Mouse (Mus musculus): ENCODE results near the gene Hdgf. TPM values are rescaled to one million over a fixed set of nuclear protein-coding genes. Genes with fewer than 3 reads are reported as not detected.

Gene Hdgf
- polyA plus RNA-seq, 1 experiment from 2014 or later = 186 TPM

- Histone ChIP-seq H3K9me3 (ENCODE audit: low read length) (no peaks in the 10 kb centered on the region), H3K27ac (ENCODE audit: low read length) (no peak overlapping the region), H3K4me3 (ENCODE audit: low read depth, low read length) (no peak overlapping the region), H3K4me2 (replicated peaks; ENCODE audit: low read depth, low read length) (no peak overlapping the region), H3K36me3 (ENCODE audit: insufficient read depth, low read length) (no peaks in the 10 kb centered on the region), H3K9ac (replicated peaks; ENCODE audit: low read depth) (no peak overlapping the region), H3K27me3 (replicated peaks; ENCODE audit: insufficient read depth, low read length) (no peaks in the 10 kb centered on the region), H3K4me1 (ENCODE audit: insufficient read depth, low read depth, low read length) (no peaks in the 10 kb centered on the region; the same call in 1 of the 2 replicates)
- DNase-seq (ENCODE audit: low spot score) = no peak
- TF ChIP-seq CTCF (IDR thresholded peaks at IDR 0.05) (no peak), EP300 (IDR thresholded peaks at IDR 0.05) (no peak)
- WGBS = 73% methylated on average over 7 of the region's 7 CpGs
- no peak for ATAC-seq
These were observed 53.2 kb downstream of the Hdgf start for GRCm38 (mm10) chr3:87959371-87959770.

- peak overlapping the region; percentile 51; the same call in 1 of the 2 replicates for H3K27ac ChIP-seq (ENCODE audit: low read length)
- DNase-seq (ENCODE audit: low spot score) (no peak), ATAC-seq (no peak)
- H3K4me3 ChIP-seq (ENCODE audit: low read depth, low read length) = peak overlapping the region; percentile 49
- TF ChIP-seq CTCF (IDR thresholded peaks at IDR 0.05) (no peak), EP300 (IDR thresholded peaks at IDR 0.05) (no peak)
- no peaks in the 10 kb centered on the region; the same call in 1 of the 2 replicates for H3K4me1 ChIP-seq (ENCODE audit: insufficient read depth, low read depth, low read length)
- H3K9me3 ChIP-seq (ENCODE audit: low read length) = no peaks in the 10 kb centered on the region
- H3K4me2 ChIP-seq (replicated peaks; ENCODE audit: low read depth, low read length) = peak overlapping the region; percentile 92
- peak overlapping the region; percentile 32; the same call in 1 of the 2 replicates for H3K9ac ChIP-seq (replicated peaks; ENCODE audit: low read depth)
- no peaks in the 10 kb centered on the region for H3K36me3 ChIP-seq (ENCODE audit: insufficient read depth, low read length)
- WGBS = 6% methylated on average over 10 of the region's 10 CpGs
- H3K27me3 ChIP-seq (replicated peaks; ENCODE audit: insufficient read depth, low read length) = no peaks in the 10 kb centered on the region
These were observed 54.1 kb downstream of the Hdgf start for GRCm38 (mm10) chr3:87960191-87960585.

GRCm38 (mm10) chr3:87960586-87961191, 54.6 kb downstream of the Hdgf start:
- 2% methylated on average over 27 of the region's 27 CpGs for WGBS
- no peaks in the 10 kb centered on the region for H3K9me3 ChIP-seq (ENCODE audit: low read length)
- peak overlapping the region; percentile 92 for H3K4me2 ChIP-seq (replicated peaks; ENCODE audit: low read depth, low read length)
- ATAC-seq = peak; percentile 98
- H3K27me3 ChIP-seq (replicated peaks; ENCODE audit: insufficient read depth, low read length) = no peaks in the 10 kb centered on the region
- no peaks in the 10 kb centered on the region; the same call in 1 of the 2 replicates for H3K4me1 ChIP-seq (ENCODE audit: insufficient read depth, low read depth, low read length)
- H3K4me3 ChIP-seq (ENCODE audit: low read depth, low read length) = peak overlapping the region; percentile 49
- H3K36me3 ChIP-seq (ENCODE audit: insufficient read depth, low read length) = no peaks in the 10 kb centered on the region
- H3K27ac ChIP-seq (ENCODE audit: low read length) = peak overlapping the region; percentile 51; the same call in 1 of the 2 replicates
- TF ChIP-seq CTCF (IDR thresholded peaks at IDR 0.05) = peak; percentile 98
- no peak for TF ChIP-seq EP300 (IDR thresholded peaks at IDR 0.05)
- peak overlapping the region; percentile 32; the same call in 1 of the 2 replicates for H3K9ac ChIP-seq (replicated peaks; ENCODE audit: low read depth)
- peak; percentile 98 for DNase-seq (ENCODE audit: low spot score)

Other genes starting within 250 kb of the Hdgf start
- 8.9 and 9.3 TPM in 2 replicates for gene Lrrc71, start 157.7 kb upstream of the Hdgf start, polyA plus RNA-seq (2015; fragmentation: Nextera tagmentation; extraction: Ambion mirVana)
- gene Ntrk1, start 111.2 kb upstream of the Hdgf start, polyA plus RNA-seq (2015; fragmentation: Nextera tagmentation; extraction: Ambion mirVana) = 4.1 and 4.2 TPM in 2 replicates
- gene Insrr, start 109.4 kb upstream of the Hdgf start, polyA plus RNA-seq (2015; fragmentation: Nextera tagmentation; extraction: Ambion mirVana) = 0.02 and 0.12 TPM in 2 replicates
- gene Pear1, start 82.0 kb upstream of the Hdgf start, polyA plus RNA-seq (2015; fragmentation: Nextera tagmentation; extraction: Ambion mirVana) = 20.8 and 21.4 TPM in 2 replicates
- gene Sh2d2a, start 59.6 kb upstream of the Hdgf start, polyA plus RNA-seq (2015; fragmentation: Nextera tagmentation; extraction: Ambion mirVana) = 0.25 and 0.29 TPM in 2 replicates
- gene Prcc, start 20.7 kb upstream of the Hdgf start, polyA plus RNA-seq (2015; fragmentation: Nextera tagmentation; extraction: Ambion mirVana) = 9.7 and 9.8 TPM in 2 replicates
- 61.6 and 66.6 TPM in 2 replicates for gene Mrpl24, start 13.2 kb downstream of the Hdgf start, polyA plus RNA-seq (2015; fragmentation: Nextera tagmentation; extraction: Ambion mirVana)
- gene Isg20l2, start 24.0 kb downstream of the Hdgf start, polyA plus RNA-seq (2015; fragmentation: Nextera tagmentation; extraction: Ambion mirVana) = 22.5 and 24.9 TPM in 2 replicates
- gene Rrnad1, start 24.4 kb downstream of the Hdgf start, polyA plus RNA-seq (2015; fragmentation: Nextera tagmentation; extraction: Ambion mirVana) = 10.8 and 11.2 TPM in 2 replicates
- gene Crabp2, start 42.3 kb downstream of the Hdgf start, polyA plus RNA-seq (2015; fragmentation: Nextera tagmentation; extraction: Ambion mirVana) = 0.21 and 0.38 TPM in 2 replicates
- 22.2 and 30.7 TPM in 2 replicates for gene Nes, start 64.8 kb downstream of the Hdgf start, polyA plus RNA-seq (2015; fragmentation: Nextera tagmentation; extraction: Ambion mirVana)
- 0.33 and 0.56 TPM in 2 replicates for gene Bcan, start 93.9 kb downstream of the Hdgf start, polyA plus RNA-seq (2015; fragmentation: Nextera tagmentation; extraction: Ambion mirVana)
- not detected in 2 replicates for gene Hapln2, start 121.3 kb downstream of the Hdgf start, polyA plus RNA-seq (2015; fragmentation: Nextera tagmentation; extraction: Ambion mirVana)
- 8.0 and 10.8 TPM in 2 replicates for gene Gpatch4, start 136.8 kb downstream of the Hdgf start, polyA plus RNA-seq (2015; fragmentation: Nextera tagmentation; extraction: Ambion mirVana)
- 180 and 186 TPM in 2 replicates for gene Naxe, start 152.2 kb downstream of the Hdgf start, polyA plus RNA-seq (2015; fragmentation: Nextera tagmentation; extraction: Ambion mirVana)
- not detected in 2 replicates for gene Ttc24, start 172.0 kb downstream of the Hdgf start, polyA plus RNA-seq (2015; fragmentation: Nextera tagmentation; extraction: Ambion mirVana)
- 0.92 and 1.6 TPM in 2 replicates for gene Iqgap3, start 175.7 kb downstream of the Hdgf start, polyA plus RNA-seq (2015; fragmentation: Nextera tagmentation; extraction: Ambion mirVana)
- gene Mef2d, start 236.1 kb downstream of the Hdgf start, polyA plus RNA-seq (2015; fragmentation: Nextera tagmentation; extraction: Ambion mirVana) = 14.4 and 15.4 TPM in 2 replicates

All from lung, postnatal 0 days (tissue).